Comparison of ENCODE assay signal across 18 mouse cellular contexts in the genomic region with DNA sequence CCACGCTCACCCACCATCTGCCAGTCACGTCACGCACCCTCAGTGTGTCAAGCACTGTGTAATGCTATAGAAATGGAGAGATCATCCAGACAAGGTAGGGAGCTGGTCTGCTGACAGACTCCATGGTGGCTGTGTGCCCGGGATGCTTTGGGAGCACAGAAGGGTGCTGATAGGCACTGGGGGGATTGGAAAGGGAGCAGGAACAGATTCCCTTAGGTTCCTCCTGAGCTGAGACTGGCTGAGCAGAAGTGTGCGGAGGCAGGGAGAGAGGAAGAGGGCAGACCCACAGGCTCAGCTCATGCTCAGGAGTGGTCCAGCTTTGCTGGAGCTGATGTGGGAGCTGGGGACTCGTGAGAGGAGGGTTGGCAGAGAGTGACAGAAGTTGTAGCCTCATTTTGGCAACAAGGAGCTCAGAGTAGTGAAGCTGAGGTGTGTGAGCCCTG. TPM values are rescaled to one million over a fixed set of nuclear protein-coding genes. Genes with fewer than 3 reads are reported as not detected.
A peak's percentile ranks its signal among the peaks of the same experiment; 100 is the strongest.
DNase-seq lines count a peak whose midpoint lies in the region; ATAC-seq and TF ChIP-seq lines count a peak whose summit lies in the region.
"Had no signal": no experiment of that assay in that cellular context is flagged by ENCODE, and none has a peak within 500 bp of the region (broad histone marks: within the 10 kb centered on the region; RNA-seq: fewer than 3 reads in every experiment).

No protein-coding gene starts in this region.

- H3K9ac ChIP-seq in heart, embryonic 16.5 days (ENCODE audit: low read length), result 0 out of 2 replicates have a peak overlapping the region, but pooled peaks have one; percentile 13
- H3K9ac ChIP-seq: forebrain, postnatal 0 days; hindbrain, embryonic 14.5 days; limb, embryonic 13.5 days; liver, postnatal 0 days; midbrain, embryonic 13.5 days had no signal

- DNase-seq in cerebellum, adult 2 months, result peak; percentile 57 to 59
- no peak for DNase-seq in cerebellum, adult 11 months
- DNase-seq in heart, adult 18-20 months, result no peak
- DNase-seq in retina, postnatal 1 day, result peak; percentile 4
- DNase-seq in retina, embryonic 14.5 days (ENCODE audit: low spot score), result no peak
- DNase-seq in testis, postnatal 14 days (ENCODE audit: low spot score), result no peak
- DNase-seq: forebrain, postnatal 0 days; gastrocnemius, postnatal 25 days; liver, postnatal 0 days; thymus, postnatal 4 days had no signal

- 0 out of 2 replicates have a peak, but pooled peaks cover 4% of the 10 kb centered on the region for H3K9me3 ChIP-seq in heart, embryonic 16.5 days (replicated peaks; ENCODE audit: control insufficient read depth, low read length)
- H3K9me3 ChIP-seq: limb, embryonic 13.5 days; midbrain, embryonic 13.5 days had no signal

- ATAC-seq in heart, embryonic 16.5 days (replicated peaks; ENCODE audit: extremely low read depth, insufficient read depth, low FRiP score), result no peak
- no peak for ATAC-seq in activated CD4-positive, CD25-positive, alpha-beta regulatory T cell, adult 4 months
- ATAC-seq: forebrain, postnatal 0 days; intestine, embryonic 16.5 days; liver, postnatal 0 days; midbrain, embryonic 13.5 days; Patski had no signal

- no peak for TF ChIP-seq CTCF in cerebellum, adult 2 months (IDR thresholded peaks at IDR 0.05; ENCODE audit: borderline replicate concordance, insufficient read depth, low read depth, low read length)

- H3K4me1 ChIP-seq in cerebellum, adult 2 months (ENCODE audit: control insufficient read depth, insufficient read depth, low read length), result peaks cover 21% of the 10 kb centered on the region
- peaks cover 20% of the 10 kb centered on the region for H3K4me1 ChIP-seq in heart, embryonic 16.5 days (ENCODE audit: control insufficient read depth, insufficient read depth, low read length)
- H3K4me1 ChIP-seq: limb, embryonic 13.5 days; midbrain, embryonic 13.5 days had no signal

- TF ChIP-seq POLR2A in cerebellum, adult 2 months (IDR thresholded peaks at IDR 0.05; ENCODE audit: borderline replicate concordance, insufficient read depth, low read length), result no peak

- H3K27ac ChIP-seq in cerebellum, adult 2 months (ENCODE audit: insufficient read depth, low read length), result no peak overlapping the region; the same call in 1 of the 2 replicates
- peak overlapping the region; percentile 32; the same call in 1 of the 2 replicates for H3K27ac ChIP-seq in heart, embryonic 16.5 days (ENCODE audit: low read length)
- H3K27ac ChIP-seq: hindbrain, embryonic 14.5 days; kidney, postnatal 0 days; limb, embryonic 13.5 days; midbrain, embryonic 13.5 days had no signal

- no peak overlapping the region for H3K4me2 ChIP-seq in heart, embryonic 16.5 days (ENCODE audit: low read depth, low read length)
- H3K4me2 ChIP-seq: hindbrain, embryonic 14.5 days; limb, embryonic 13.5 days; midbrain, embryonic 13.5 days had no signal

- no peaks in the 10 kb centered on the region for H3K27me3 ChIP-seq in cerebellum, adult 2 months (ENCODE audit: control insufficient read depth, insufficient read depth, low read length)
- no peaks in the 10 kb centered on the region for H3K27me3 ChIP-seq in heart, embryonic 16.5 days (ENCODE audit: control insufficient read depth, insufficient read depth, low read length)
- H3K27me3 ChIP-seq: limb, embryonic 13.5 days; midbrain, embryonic 13.5 days; Patski had no signal

- peaks cover 35% of the 10 kb centered on the region for H3K36me3 ChIP-seq in heart, embryonic 16.5 days (ENCODE audit: control insufficient read depth, insufficient read depth)

- H3K4me3 ChIP-seq in cerebellum, adult 2 months (replicated peaks; ENCODE audit: insufficient read depth, low read depth, low read length), result no peak overlapping the region
- no peak overlapping the region for H3K4me3 ChIP-seq in heart, embryonic 16.5 days (ENCODE audit: low read length)
- H3K4me3 ChIP-seq: limb, embryonic 13.5 days; midbrain, embryonic 13.5 days had no signal

- WGBS in cerebellum, adult 2 months, result 17% methylated on average over 6 of the region's 6 CpGs
- 73% methylated on average over 6 of the region's 6 CpGs for WGBS in heart, embryonic 16.5 days

RNA-seq across cellular contexts. Expression of gene Naglu, which starts 18.7 kb away (rescaled TPM):
- 12.7 and 15.8 TPM in 2 replicates for polyA plus RNA-seq in cerebellum, adult 2 months (2012; rRNA removed)
- 11.5 and 13.1 TPM in 2 replicates for polyA plus RNA-seq in heart, embryonic 16.5 days (2015; fragmentation: Nextera tagmentation; extraction: Ambion mirVana)
- total RNA-seq in heart, adult 18-20 months (2021), result 1 to 10 TPM; 7.2 to 8.4 TPM
- 1 to 10 TPM; 6.8 to 9.0 TPM for polyA plus RNA-seq in activated CD4-positive, CD25-positive, alpha-beta regulatory T cell, adult 4 months (2017; shearing (Covaris generic))

RNA-seq across cellular contexts. Expression of gene Hsd17b1, which starts 27.1 kb away (rescaled TPM):
- polyA plus RNA-seq in cerebellum, adult 2 months (2012; rRNA removed), result 0.84 and 0.93 TPM in 2 replicates
- 0.21 and 0.28 TPM in 2 replicates for polyA plus RNA-seq in heart, embryonic 16.5 days (2015; fragmentation: Nextera tagmentation; extraction: Ambion mirVana)
- under 1 TPM; 0.41 to 0.77 TPM for total RNA-seq in heart, adult 18-20 months (2021)
- polyA plus RNA-seq in activated CD4-positive, CD25-positive, alpha-beta regulatory T cell, adult 4 months (2017; shearing (Covaris generic)), result not detected
- total RNA-seq: gastrocnemius, postnatal 25 days had no signal
- polyA plus RNA-seq: forebrain, postnatal 0 days; hindbrain, embryonic 14.5 days; midbrain, embryonic 13.5 days had no signal

RNA-seq across cellular contexts. Expression of gene Coasy, which starts 31.3 kb away (rescaled TPM):
- polyA plus RNA-seq in cerebellum, adult 2 months (2012; rRNA removed), result 34.1 and 36.7 TPM in 2 replicates
- 29.9 and 30.0 TPM in 2 replicates for polyA plus RNA-seq in heart, embryonic 16.5 days (2015; fragmentation: Nextera tagmentation; extraction: Ambion mirVana)
- total RNA-seq in heart, adult 18-20 months (2021), result 10 to 100 TPM; 17.4 to 18.8 TPM
- polyA plus RNA-seq in activated CD4-positive, CD25-positive, alpha-beta regulatory T cell, adult 4 months (2017; shearing (Covaris generic)), result 10 to 100 TPM; 17.9 to 22.1 TPM

RNA-seq across cellular contexts. Expression of gene Mlx, which starts 36.0 kb away (rescaled TPM):
- 54.9 and 55.8 TPM in 2 replicates for polyA plus RNA-seq in cerebellum, adult 2 months (2012; rRNA removed)
- 38.6 and 41.7 TPM in 2 replicates for polyA plus RNA-seq in heart, embryonic 16.5 days (2015; fragmentation: Nextera tagmentation; extraction: Ambion mirVana)
- total RNA-seq in heart, adult 18-20 months (2021), result 10 to 100 TPM; 17.2 to 17.9 TPM
- 10 to 100 TPM; 51.8 to 71.5 TPM for polyA plus RNA-seq in activated CD4-positive, CD25-positive, alpha-beta regulatory T cell, adult 4 months (2017; shearing (Covaris generic))

RNA-seq across cellular contexts. Expression of gene Atp6v0a1, which starts 41.8 kb away (rescaled TPM):
- 294 and 298 TPM in 2 replicates for polyA plus RNA-seq in cerebellum, adult 2 months (2012; rRNA removed)
- polyA plus RNA-seq in heart, embryonic 16.5 days (2015; fragmentation: Nextera tagmentation; extraction: Ambion mirVana), result 50.7 and 53.6 TPM in 2 replicates
- total RNA-seq in heart, adult 18-20 months (2021), result 10 to 100 TPM; 87.1 to 92.2 TPM
- polyA plus RNA-seq in activated CD4-positive, CD25-positive, alpha-beta regulatory T cell, adult 4 months (2017; shearing (Covaris generic)), result 1 to 10 TPM; 4.3 to 4.7 TPM

Comparison
In these comparisons a context has a peak if more than half of its experiments do, and no peak if none do; other contexts are left out.
1. DNase-seq: peak in cerebellum, adult 2 months (2 of 2) and retina, postnatal 1 day (single experiment); none in cerebellum, adult 11 months (single experiment), heart, adult 18-20 months (0 of 2), retina, embryonic 14.5 days (single experiment) and testis, postnatal 14 days (single experiment).